Mouse (Mus musculus) liver, adult 2 months (tissue): ENCODE measurements at regions not wholly inside any gene's neighbourhood (a gene's known extent, or its start where the extent isn't known, plus 50 kb on each side); places are given as distances from the start of the nearest gene placed in this dataset.

Experiments used
- DNase-seq: peaks from one replicate; pipeline ENCODE4 v3.0.0-alpha.2; 2011; ENCODE audit warnings: low read depth, low spot score; ENCODE audit errors: extremely low read depth
- H3K27ac ChIP-seq: fragments of 200-500 bp; replicated peaks from 2 replicates; pipeline ENCODE4 v1.5.1; 2012; ENCODE audit warnings: low read depth, mild to moderate bottlenecking, control low read depth, inconsistent platforms, low read length; ENCODE audit not compliant: insufficient read depth
- H3K27me3 ChIP-seq: fragments of 200-500 bp; 2 replicates; pipeline ENCODE4 v1.6.1; 2012; ENCODE audit warnings: mild to moderate bottlenecking, moderate library complexity, low read length, inconsistent platforms; ENCODE audit not compliant: control insufficient read depth, insufficient read depth
- H3K36me3 ChIP-seq: fragments of 200-500 bp; 2 replicates; pipeline ENCODE4 v1.6.1; 2012; ENCODE audit warnings: low read length, inconsistent platforms; ENCODE audit not compliant: control insufficient read depth, insufficient read depth
- H3K4me1 ChIP-seq: fragments of 200-500 bp; 2 replicates; pipeline ENCODE4 v1.6.1; 2011; ENCODE audit warnings: low read length; ENCODE audit not compliant: control insufficient read depth, insufficient read depth
- H3K4me3 ChIP-seq: fragments of 200-500 bp; 2 replicates; pipeline ENCODE4 v1.5.1; 2011; ENCODE audit warnings: low read depth, mild to moderate bottlenecking, control low read depth, low read length, moderate library complexity; ENCODE audit not compliant: insufficient read depth
- H3K79me2 ChIP-seq: fragments of 200-500 bp; 2 replicates; pipeline ENCODE4 v1.6.1; 2012; ENCODE audit warnings: inconsistent platforms, mild to moderate bottlenecking, low read length, moderate library complexity; ENCODE audit not compliant: control insufficient read depth, insufficient read depth
- H3K9ac ChIP-seq: fragments of 200-500 bp; 2 replicates; pipeline ENCODE4 v1.6.1; 2012; ENCODE audit warnings: low read depth, mild to moderate bottlenecking, control low read depth, inconsistent platforms, low read length
- CTCF ChIP-seq: fragments of 200-500 bp; IDR thresholded peaks from 2 replicates; pipeline ENCODE4 v1.5.1; 2011; ENCODE audit warnings: low read depth, low read length, control low read depth
- POLR2A ChIP-seq: fragments of 200-500 bp; IDR thresholded peaks from 2 replicates; pipeline ENCODE4 v1.6.1; 2011; ENCODE audit warnings: low read length, control low read depth; ENCODE audit not compliant: insufficient read depth; ENCODE audit errors: extremely low read depth
- WGBS: fragments of 180-500 bp; shearing (Covaris S2); methylation state at CpG from one replicate; pipeline ENCODE4 v1.1.7; 2018; 5-methylcytosine and 5-hydroxymethylcytosine counted together

- no peaks in the 10 kb centered on the region for H3K4me1 ChIP-seq
- DNase-seq: no peak
- H3K4me3 ChIP-seq: no peak overlapping the region
- WGBS: 81% methylated on average over 1 of the region's 1 CpGs
- no peak overlapping the region for H3K27ac ChIP-seq
- TF ChIP-seq CTCF: no peak
- TF ChIP-seq POLR2A: no peak
- no peaks in the 10 kb centered on the region for H3K36me3 ChIP-seq
- H3K79me2 ChIP-seq: no peaks in the 10 kb centered on the region
- no peaks in the 10 kb centered on the region for H3K27me3 ChIP-seq
- H3K9ac ChIP-seq: no peak overlapping the region
These were observed 590.4 kb upstream of the Cdh12 start for GRCm38 (mm10) chr15:19858668-19859067.

GRCm38 (mm10) chr15:19863979-19864378, 585.1 kb upstream of the Cdh12 start:
- Histone ChIP-seq H3K4me1 (no peaks in the 10 kb centered on the region), H3K36me3 (no peaks in the 10 kb centered on the region), H3K27ac (no peak overlapping the region), H3K9ac (no peak overlapping the region), H3K79me2 (no peaks in the 10 kb centered on the region), H3K4me3 (no peak overlapping the region), H3K27me3 (no peaks in the 10 kb centered on the region)
- 34% methylated on average over 1 of the region's 1 CpGs for WGBS
- DNase-seq: no peak
- TF ChIP-seq CTCF: no peak
- no peak for TF ChIP-seq POLR2A

- H3K9ac ChIP-seq: no peak overlapping the region
- H3K79me2 ChIP-seq: no peaks in the 10 kb centered on the region
- no peaks in the 10 kb centered on the region for H3K27me3 ChIP-seq
- no peaks in the 10 kb centered on the region for H3K36me3 ChIP-seq
- H3K4me1 ChIP-seq: no peaks in the 10 kb centered on the region
- H3K4me3 ChIP-seq: no peak overlapping the region
- no peak overlapping the region for H3K27ac ChIP-seq
- WGBS: 51% methylated on average over 1 of the region's 1 CpGs
- TF ChIP-seq POLR2A: no peak
- TF ChIP-seq CTCF: no peak
- DNase-seq: no peak
These were observed 582.5 kb upstream of the Cdh12 start for GRCm38 (mm10) chr15:19866559-19866958.

- H3K9ac ChIP-seq: no peak overlapping the region
- no peaks in the 10 kb centered on the region for H3K4me1 ChIP-seq
- H3K79me2 ChIP-seq: no peaks in the 10 kb centered on the region
- H3K27me3 ChIP-seq: no peaks in the 10 kb centered on the region
- H3K36me3 ChIP-seq: no peaks in the 10 kb centered on the region
- TF ChIP-seq CTCF (no peak), POLR2A (no peak)
- DNase-seq: no peak
- H3K27ac ChIP-seq: no peak overlapping the region
- WGBS: 83% methylated on average over 1 of the region's 1 CpGs
- no peak overlapping the region for H3K4me3 ChIP-seq
These were observed 580.0 kb upstream of the Cdh12 start for GRCm38 (mm10) chr15:19869041-19869440.

- H3K36me3 ChIP-seq: no peaks in the 10 kb centered on the region
- no peak for TF ChIP-seq POLR2A
- TF ChIP-seq CTCF: no peak
- no peak overlapping the region for H3K4me3 ChIP-seq
- 72% methylated on average over 2 of the region's 2 CpGs for WGBS
- no peak overlapping the region for H3K9ac ChIP-seq
- H3K27me3 ChIP-seq: no peaks in the 10 kb centered on the region
- no peak overlapping the region for H3K27ac ChIP-seq
- H3K4me1 ChIP-seq: no peaks in the 10 kb centered on the region
- DNase-seq: no peak
- H3K79me2 ChIP-seq: no peaks in the 10 kb centered on the region
These were observed 576.5 kb upstream of the Cdh12 start for GRCm38 (mm10) chr15:19872611-19873010.
